Mouse (Mus musculus) intestine, postnatal 0 days (tissue): ENCODE measurements around the gene Akap5. TPM values are rescaled to one million over a fixed set of nuclear protein-coding genes. Genes with fewer than 3 reads are reported as not detected.
A peak's percentile ranks its signal among the peaks of the same experiment; 100 is the strongest.

Experiments used
- ATAC-seq: fragments of 200-750 bp; cut with Nextera tagmentation; 2 replicates; pipeline ENCODE4 v1.8.0; 2017; ENCODE audit warnings: mild to moderate bottlenecking, moderate TSS enrichment, moderate library complexity
- H3K27ac ChIP-seq: fragments of 300-500 bp; sonication (generic); 2 replicates; pipeline ENCODE4 v1.5.1; 2014; ENCODE audit warnings: mild to moderate bottlenecking, low read depth, low read length, moderate library complexity
- H3K27me3 ChIP-seq: fragments of 300-500 bp; sonication (generic); replicated peaks from 2 replicates; pipeline ENCODE4 v1.6.1; 2014; ENCODE audit warnings: low read length, mixed read lengths; ENCODE audit not compliant: control insufficient read depth, insufficient read depth
- H3K36me3 ChIP-seq: fragments of 300-500 bp; sonication (generic); 2 replicates; pipeline ENCODE4 v1.6.1; 2014; ENCODE audit warnings: mild to moderate bottlenecking, moderate library complexity; ENCODE audit not compliant: control insufficient read depth, insufficient read depth
- H3K4me1 ChIP-seq: fragments of 300-500 bp; sonication (generic); replicated peaks from 2 replicates; pipeline ENCODE4 v1.6.1; 2014; ENCODE audit warnings: antibody characterized with exemption, low read length, mixed read lengths; ENCODE audit not compliant: control insufficient read depth, insufficient read depth
- H3K4me2 ChIP-seq: fragments of 300-500 bp; sonication (generic); replicated peaks from 2 replicates; pipeline ENCODE4 v1.6.1; 2014; ENCODE audit warnings: low read depth, mild to moderate bottlenecking, moderate library complexity
- H3K4me3 ChIP-seq: fragments of 300-500 bp; sonication (generic); 2 replicates; pipeline ENCODE4 v1.5.1; 2014; ENCODE audit warnings: low read depth, low read length
- H3K9ac ChIP-seq: fragments of 300-500 bp; sonication (generic); 2 replicates; pipeline ENCODE4 v1.6.1; 2014; ENCODE audit warnings: mild to moderate bottlenecking, low read depth, low read length
- H3K9me3 ChIP-seq: fragments of 300-500 bp; sonication (generic); 2 replicates; pipeline ENCODE4 v1.6.1; 2016; ENCODE audit warnings: mixed run types; ENCODE audit not compliant: control insufficient read depth
- CTCF ChIP-seq: sonication (generic); IDR thresholded peaks from 2 replicates; pipeline ENCODE4 v1.5.1; 2016; ENCODE audit warnings: low read depth, mild to moderate bottlenecking, control low read depth, antibody characterized with exemption, moderate library complexity
- WGBS: fragments of 180-500 bp; shearing (Covaris S2); extraction: QIAGEN DNeasy Blood & Tissue Kit; methylation state at CpG from one replicate; pipeline ENCODE4 v1.1.7; 2014; 5-methylcytosine and 5-hydroxymethylcytosine counted together
- polyA plus RNA-seq: library from polyadenylated mRNA; unstranded; fragments of >200 nt; fragmentation: Nextera tagmentation; extraction: Ambion mirVana; gene quantifications from 2 replicates; pipeline ENCODE4 v1.2.1, GENCODE M21; 2015

The Akap5 gene
- 0.85 and 1.1 TPM in 2 replicates for polyA plus RNA-seq

DNA sequence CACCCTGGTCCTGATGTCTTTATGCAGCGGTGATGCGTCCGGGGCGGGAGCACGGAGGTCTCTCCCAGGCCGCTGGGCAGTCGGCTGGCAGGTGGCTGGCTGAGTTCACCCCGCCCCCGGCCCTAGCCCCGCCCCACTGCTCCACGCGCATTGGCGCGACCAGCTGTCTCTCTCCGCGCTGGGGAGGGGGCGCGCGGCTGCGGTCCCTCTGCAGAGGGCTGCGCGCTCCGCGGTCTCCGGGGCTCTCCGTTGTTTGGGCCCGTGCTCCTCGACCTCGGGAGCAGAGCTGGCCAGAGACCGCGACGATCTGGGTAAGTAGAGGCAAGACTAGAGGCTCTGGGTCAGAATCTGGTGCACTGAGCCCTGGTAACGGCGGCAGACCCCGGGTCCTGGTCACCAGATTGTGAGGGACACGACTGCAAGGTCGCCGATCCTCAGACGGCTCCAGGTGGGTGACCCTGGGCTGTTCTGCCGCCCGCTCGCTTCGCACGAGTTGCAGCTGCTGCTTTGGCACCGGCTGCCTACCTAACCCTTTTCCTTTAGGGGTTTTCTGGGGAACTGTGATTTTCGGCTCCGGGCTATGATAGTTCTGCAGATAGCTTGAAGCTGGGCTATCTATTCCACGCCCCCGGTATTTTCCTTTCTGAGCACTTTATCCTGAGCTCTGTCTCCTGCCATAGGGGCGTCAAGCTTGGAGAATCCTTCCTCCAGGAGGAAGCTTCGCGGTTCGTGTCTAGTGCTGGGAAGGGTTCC, at the start of gene Akap5:
Gene Akap5 (plus strand): TSS at position 213 of the 753 bp plus-strand sequence.
- Histone ChIP-seq H3K4me2 (peak within 1 kb of the TSS; percentile 99), H3K27me3 (no peaks in the 10 kb centered on the region), H3K9ac (peak within 1 kb of the TSS; percentile 40; the same call in 1 of the 2 replicates), H3K4me1 (no peaks in the 10 kb centered on the region), H3K4me3 (peak within 1 kb of the TSS; percentile 54), H3K36me3 (no peaks in the 10 kb centered on the region; the same call in 1 of the 2 replicates), H3K27ac (no peak within 1 kb of the TSS), H3K9me3 (no peaks in the 10 kb centered on the region)
- WGBS: 2% methylated on average over 53 of the region's 53 CpGs
- TF ChIP-seq CTCF: no peak
- peak; percentile 25; the same call in 1 of the 2 replicates for ATAC-seq

DNA sequence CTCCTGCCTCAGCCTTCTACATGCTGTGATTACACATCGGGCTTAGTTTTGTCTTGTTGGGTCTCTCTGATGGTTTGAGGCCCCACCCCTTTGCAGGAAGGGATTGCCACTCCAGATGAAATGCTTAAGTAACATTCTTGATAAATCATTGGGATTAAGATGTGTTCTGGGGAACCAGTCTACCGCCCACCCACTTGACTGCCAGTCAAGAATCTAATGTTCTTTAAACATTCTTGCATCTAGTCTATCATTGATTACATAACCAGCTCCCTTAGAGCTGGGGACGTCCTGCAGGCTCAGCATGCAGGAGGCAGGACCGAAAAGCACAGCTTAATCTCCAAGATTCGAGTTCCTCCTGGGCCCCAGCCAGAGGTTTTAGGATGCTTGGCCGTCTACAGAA, 46.5 kb upstream of the Akap5 start:
- Histone ChIP-seq H3K27ac (no peak overlapping the region), H3K9ac (no peak overlapping the region), H3K4me1 (no peaks in the 10 kb centered on the region; the same call in 1 of the 2 replicates), H3K36me3 (peaks cover 15% of the 10 kb centered on the region), H3K4me3 (no peak overlapping the region), H3K4me2 (no peak overlapping the region), H3K9me3 (no peaks in the 10 kb centered on the region), H3K27me3 (no peaks in the 10 kb centered on the region)
- no peak for TF ChIP-seq CTCF
- 61% methylated on average over 6 of the region's 6 CpGs for WGBS
- no peak for ATAC-seq

DNA sequence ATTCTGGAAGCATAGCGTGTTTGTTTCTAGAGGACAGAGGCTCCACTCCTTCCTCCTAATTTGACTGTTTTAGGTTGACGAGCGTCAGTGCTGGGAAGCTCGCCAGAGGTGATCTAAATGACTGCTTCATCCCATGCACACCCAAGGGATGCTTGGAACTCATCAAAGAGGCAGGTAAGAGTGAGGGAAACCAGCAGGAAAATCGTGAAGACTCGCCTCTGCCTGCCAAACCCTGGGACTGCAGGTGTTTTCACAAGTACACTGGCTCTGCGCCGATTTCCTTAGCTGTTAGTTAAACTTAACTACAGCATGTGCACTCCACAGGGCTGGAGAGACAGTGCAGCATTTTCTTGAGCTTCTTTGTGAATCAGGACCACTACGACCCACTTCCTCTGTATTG, 44.1 kb upstream of the Akap5 start:
- no peak overlapping the region for H3K4me2 ChIP-seq
- H3K9ac ChIP-seq: no peak overlapping the region
- no peaks in the 10 kb centered on the region for H3K9me3 ChIP-seq
- H3K4me1 ChIP-seq: no peaks in the 10 kb centered on the region; the same call in 1 of the 2 replicates
- 90% methylated on average over 9 of the region's 9 CpGs for WGBS
- H3K27me3 ChIP-seq: no peaks in the 10 kb centered on the region
- no peak for TF ChIP-seq CTCF
- H3K4me3 ChIP-seq: no peak overlapping the region
- H3K27ac ChIP-seq: no peak overlapping the region
- peaks cover 31% of the 10 kb centered on the region for H3K36me3 ChIP-seq
- ATAC-seq: no peak

DNA sequence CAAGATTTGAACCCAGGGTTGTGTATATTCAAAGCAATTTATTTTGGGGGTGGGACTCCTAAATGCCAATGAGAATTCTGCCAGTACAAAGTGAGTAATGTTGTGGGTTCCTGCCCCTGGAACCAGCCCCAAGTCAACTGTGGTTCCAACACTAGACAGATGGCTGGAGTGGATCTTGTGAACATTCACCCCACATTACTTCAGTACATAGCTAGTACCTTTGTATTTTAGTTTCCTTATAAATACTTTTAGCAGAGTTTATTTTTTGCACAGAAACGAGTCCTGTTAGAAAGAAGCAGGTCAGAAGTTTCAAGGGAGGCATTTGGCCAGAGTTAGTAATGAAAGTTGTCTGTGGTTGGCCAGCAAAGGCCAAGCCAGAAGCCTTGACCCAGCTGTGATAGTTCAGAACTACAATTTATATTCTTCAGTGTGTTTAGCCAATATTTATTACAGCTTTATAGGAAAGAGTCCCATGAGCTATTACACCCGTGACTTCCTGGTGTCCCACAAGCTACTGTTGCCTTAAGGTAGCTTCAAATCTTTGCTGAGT, 43.5 kb upstream of the Akap5 start:
- no peaks in the 10 kb centered on the region; the same call in 1 of the 2 replicates for H3K4me1 ChIP-seq
- H3K9ac ChIP-seq: no peak overlapping the region
- no peaks in the 10 kb centered on the region for H3K27me3 ChIP-seq
- WGBS: 69% methylated on average over 2 of the region's 2 CpGs
- H3K4me3 ChIP-seq: no peak overlapping the region
- H3K9me3 ChIP-seq: no peaks in the 10 kb centered on the region
- no peak for ATAC-seq
- H3K4me2 ChIP-seq: no peak overlapping the region
- no peak overlapping the region; the same call in 1 of the 2 replicates for H3K27ac ChIP-seq
- peaks cover 31% of the 10 kb centered on the region for H3K36me3 ChIP-seq
- TF ChIP-seq CTCF: no peak

DNA sequence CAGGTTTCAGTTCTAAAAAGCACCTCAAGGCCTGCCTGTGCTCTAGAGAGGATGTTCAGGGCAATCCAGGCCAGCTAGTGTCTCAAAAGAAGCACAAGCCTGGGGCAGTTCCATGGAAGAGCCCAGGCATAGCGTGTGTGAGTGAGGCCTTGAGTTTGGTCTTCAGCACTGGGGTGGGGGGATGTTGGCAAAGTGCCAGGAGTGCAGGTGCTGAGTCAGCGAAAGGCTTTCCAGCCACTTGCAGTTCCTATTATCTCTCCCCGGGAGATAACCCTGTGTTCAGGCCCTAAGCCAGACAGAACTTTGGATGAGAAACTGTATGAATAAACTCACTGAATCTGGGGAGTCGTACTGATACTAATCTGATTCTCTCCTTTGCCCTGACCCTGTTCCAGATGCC, 42.6 kb upstream of the Akap5 start:
- Histone ChIP-seq H3K27me3 (no peaks in the 10 kb centered on the region), H3K27ac (no peak overlapping the region), H3K9ac (no peak overlapping the region), H3K4me2 (no peak overlapping the region), H3K4me3 (no peak overlapping the region), H3K4me1 (no peaks in the 10 kb centered on the region), H3K9me3 (no peaks in the 10 kb centered on the region), H3K36me3 (peaks cover 31% of the 10 kb centered on the region)
- 51% methylated on average over 4 of the region's 4 CpGs for WGBS
- no peak for ATAC-seq
- TF ChIP-seq CTCF: no peak

DNA sequence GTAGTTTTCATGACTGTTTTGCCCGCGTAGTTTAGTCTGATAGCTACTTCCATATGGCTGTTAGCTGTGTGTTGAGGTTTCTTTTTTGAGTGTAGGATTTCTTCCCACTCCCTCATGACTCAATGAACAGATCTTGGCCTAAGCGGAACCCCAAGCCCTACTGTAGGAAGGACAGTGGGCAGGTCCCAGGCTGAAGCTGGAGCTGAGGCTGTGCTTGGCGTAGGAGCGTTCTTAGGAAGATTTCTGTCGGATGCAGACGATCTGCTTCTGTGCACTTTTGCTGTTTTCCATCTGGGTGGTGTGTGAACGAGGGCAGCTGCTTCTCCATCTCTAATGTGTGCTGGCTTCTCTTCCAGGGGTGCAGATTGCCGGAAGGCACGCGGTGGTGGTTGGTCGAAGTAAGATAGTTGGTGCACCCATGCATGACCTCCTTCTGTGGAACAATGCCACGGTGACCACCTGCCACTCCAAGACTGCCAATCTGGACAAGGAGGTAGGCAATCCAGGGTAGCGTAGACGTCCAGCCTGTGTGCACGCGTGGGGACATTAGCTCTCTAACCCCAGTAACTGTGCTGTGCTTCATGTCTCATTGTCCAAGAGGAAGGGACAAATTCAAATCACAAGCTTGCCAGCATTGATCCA, 42.0 kb upstream of the Akap5 start:
- no peak for ATAC-seq
- H3K9me3 ChIP-seq: no peaks in the 10 kb centered on the region
- no peaks in the 10 kb centered on the region for H3K4me1 ChIP-seq
- H3K36me3 ChIP-seq: peaks cover 31% of the 10 kb centered on the region
- H3K27me3 ChIP-seq: no peaks in the 10 kb centered on the region
- no peak overlapping the region for H3K4me3 ChIP-seq
- no peak overlapping the region for H3K4me2 ChIP-seq
- TF ChIP-seq CTCF: no peak
- WGBS: 93% methylated on average over 17 of the region's 17 CpGs
- H3K9ac ChIP-seq: no peak overlapping the region
- H3K27ac ChIP-seq: no peak overlapping the region
